Comparison of ENCODE assay signal across 8 mouse cellular contexts in genomic region chr15:42914099-42914498, GRCm38 (mm10).
A peak's percentile ranks its signal among the peaks of the same experiment; 100 is the strongest.
DNase-seq lines count a peak whose midpoint lies in the region; ATAC-seq and TF ChIP-seq lines count a peak whose summit lies in the region.

No protein-coding gene starts in this region.

- peak; percentile 36 for DNase-seq in liver, adult 2 months (ENCODE audit: extremely low read depth, low read depth, low spot score)
- no peak for DNase-seq in liver, embryonic 11.5 days (ENCODE audit: low spot score)
- DNase-seq in c-Kit-positive CD71-positive TER-119-positive erythroid progenitor cells, embryonic 14.5 days (ENCODE audit: low spot score), result peak; percentile 18
- DNase-seq in forebrain, embryonic 14.5 days (ENCODE audit: low spot score), result peak; percentile 84
- peak in 2 of 3 experiments; percentile 2 to 4 for DNase-seq in liver, embryonic 14.5 days (ENCODE audit: low read depth in 3 of 3, low spot score in 3 of 3)
- peak; percentile 73 for DNase-seq in thymus, postnatal 4 days

- no peaks in the 10 kb centered on the region for H3K27me3 ChIP-seq in liver, adult 2 months (ENCODE audit: control insufficient read depth, insufficient read depth, low read length)
- no peaks in the 10 kb centered on the region for H3K27me3 ChIP-seq in liver, embryonic 11.5 days (replicated peaks; ENCODE audit: control insufficient read depth, insufficient read depth, low read length)
- no peaks in the 10 kb centered on the region for H3K27me3 ChIP-seq in forebrain, embryonic 14.5 days (replicated peaks; ENCODE audit: control insufficient read depth, insufficient read depth, low read length)
- H3K27me3 ChIP-seq in kidney, embryonic 16.5 days (ENCODE audit: insufficient read depth, low read length), result no peaks in the 10 kb centered on the region
- no peaks in the 10 kb centered on the region for H3K27me3 ChIP-seq in liver, embryonic 14.5 days (ENCODE audit: control insufficient read depth, insufficient read depth, low read length)
- no peaks in the 10 kb centered on the region for H3K27me3 ChIP-seq in neural tube, embryonic 15.5 days (replicated peaks)

- no peaks in the 10 kb centered on the region for H3K79me2 ChIP-seq in liver, adult 2 months (ENCODE audit: control insufficient read depth, insufficient read depth, low read length)

- no peak for ATAC-seq in liver, embryonic 11.5 days (replicated peaks; ENCODE audit: low FRiP score)
- peak; percentile 79; the same call in 1 of the 2 replicates for ATAC-seq in forebrain, embryonic 14.5 days
- 0 out of 2 replicates have a peak, but pooled peaks have one; percentile 54 for ATAC-seq in kidney, embryonic 16.5 days (ENCODE audit: low FRiP score, low TSS enrichment)
- no peak for ATAC-seq in liver, embryonic 14.5 days (ENCODE audit: insufficient read depth)
- peak; percentile 57; the same call in 1 of the 2 replicates for ATAC-seq in neural tube, embryonic 15.5 days (ENCODE audit: low FRiP score)

- no peaks in the 10 kb centered on the region for H3K4me1 ChIP-seq in liver, adult 2 months (ENCODE audit: control insufficient read depth, insufficient read depth, low read length)
- no peaks in the 10 kb centered on the region for H3K4me1 ChIP-seq in liver, embryonic 11.5 days (replicated peaks; ENCODE audit: control insufficient read depth, insufficient read depth, low read length)
- no peaks in the 10 kb centered on the region for H3K4me1 ChIP-seq in forebrain, embryonic 14.5 days (ENCODE audit: control insufficient read depth, insufficient read depth, low read length)
- no peaks in the 10 kb centered on the region for H3K4me1 ChIP-seq in kidney, embryonic 16.5 days (ENCODE audit: insufficient read depth, low read length)
- H3K4me1 ChIP-seq in liver, embryonic 14.5 days (replicated peaks; ENCODE audit: control insufficient read depth in 2 of 2, insufficient read depth in 2 of 2, low read length in 1 of 2), result no peaks in the 10 kb centered on the region
- peaks cover 4% of the 10 kb centered on the region; the same call in 1 of the 2 replicates for H3K4me1 ChIP-seq in neural tube, embryonic 15.5 days

- no peak for TF ChIP-seq POLR2A in liver, adult 2 months (IDR thresholded peaks at IDR 0.05; ENCODE audit: extremely low read depth, insufficient read depth, low read length)

- H3K9me3 ChIP-seq in liver, embryonic 11.5 days (ENCODE audit: control insufficient read depth, low read length), result no peaks in the 10 kb centered on the region
- H3K9me3 ChIP-seq in forebrain, embryonic 14.5 days (replicated peaks; ENCODE audit: control insufficient read depth, low read length), result no peaks in the 10 kb centered on the region
- no peaks in the 10 kb centered on the region for H3K9me3 ChIP-seq in kidney, embryonic 16.5 days (ENCODE audit: low read length)
- H3K9me3 ChIP-seq in liver, embryonic 14.5 days (ENCODE audit: control insufficient read depth, low read length), result no peaks in the 10 kb centered on the region
- H3K9me3 ChIP-seq in neural tube, embryonic 15.5 days (replicated peaks), result no peaks in the 10 kb centered on the region

- no peak overlapping the region for H3K27ac ChIP-seq in liver, adult 2 months (replicated peaks; ENCODE audit: insufficient read depth, low read depth, low read length)
- no peak overlapping the region for H3K27ac ChIP-seq in liver, embryonic 11.5 days (ENCODE audit: low read depth, low read length)
- no peak overlapping the region for H3K27ac ChIP-seq in forebrain, embryonic 14.5 days (ENCODE audit: low read depth, low read length)
- H3K27ac ChIP-seq in kidney, embryonic 16.5 days (ENCODE audit: low read length), result no peak overlapping the region
- no peak overlapping the region for H3K27ac ChIP-seq in liver, embryonic 14.5 days
- no peak overlapping the region for H3K27ac ChIP-seq in neural tube, embryonic 15.5 days (replicated peaks)

- no peaks in the 10 kb centered on the region for H3K36me3 ChIP-seq in liver, adult 2 months (ENCODE audit: control insufficient read depth, insufficient read depth, low read length)
- H3K36me3 ChIP-seq in liver, embryonic 11.5 days (ENCODE audit: control insufficient read depth, insufficient read depth, low read length), result no peaks in the 10 kb centered on the region
- H3K36me3 ChIP-seq in forebrain, embryonic 14.5 days (ENCODE audit: control insufficient read depth, insufficient read depth, low read length), result no peaks in the 10 kb centered on the region
- no peaks in the 10 kb centered on the region for H3K36me3 ChIP-seq in kidney, embryonic 16.5 days (ENCODE audit: insufficient read depth, low read length)
- no peaks in the 10 kb centered on the region for H3K36me3 ChIP-seq in liver, embryonic 14.5 days (replicated peaks; ENCODE audit: control insufficient read depth, insufficient read depth, low read depth)
- H3K36me3 ChIP-seq in neural tube, embryonic 15.5 days, result no peaks in the 10 kb centered on the region

- no peak overlapping the region for H3K4me2 ChIP-seq in liver, embryonic 11.5 days
- no peak overlapping the region for H3K4me2 ChIP-seq in forebrain, embryonic 14.5 days (ENCODE audit: low read length)
- H3K4me2 ChIP-seq in kidney, embryonic 16.5 days (replicated peaks; ENCODE audit: low read depth, low read length), result no peak overlapping the region
- no peak overlapping the region for H3K4me2 ChIP-seq in liver, embryonic 14.5 days (ENCODE audit: low read depth)
- H3K4me2 ChIP-seq in neural tube, embryonic 15.5 days, result no peak overlapping the region

- WGBS in liver, adult 2 months, result 10% methylated on average over 3 of the region's 3 CpGs
- 10% methylated on average over 3 of the region's 3 CpGs for WGBS in liver, embryonic 11.5 days
- WGBS in forebrain, embryonic 14.5 days, result 7% methylated on average over 3 of the region's 3 CpGs
- 8% methylated on average over 3 of the region's 3 CpGs for WGBS in kidney, embryonic 16.5 days
- 8% methylated on average over 3 of the region's 3 CpGs for WGBS in liver, embryonic 14.5 days (ENCODE audit: insufficient replicate concordance)
- 6% methylated on average over 3 of the region's 3 CpGs for WGBS in neural tube, embryonic 15.5 days

- no peak overlapping the region for H3K9ac ChIP-seq in liver, adult 2 months (ENCODE audit: low read depth, low read length)
- H3K9ac ChIP-seq in liver, embryonic 11.5 days (ENCODE audit: low read depth, low read length), result no peak overlapping the region
- H3K9ac ChIP-seq in forebrain, embryonic 14.5 days (ENCODE audit: low read length), result no peak overlapping the region
- no peak overlapping the region for H3K9ac ChIP-seq in kidney, embryonic 16.5 days (replicated peaks; ENCODE audit: low read length)
- no peak overlapping the region for H3K9ac ChIP-seq in liver, embryonic 14.5 days (replicated peaks)
- H3K9ac ChIP-seq in neural tube, embryonic 15.5 days (replicated peaks), result no peak overlapping the region

- H3K4me3 ChIP-seq in liver, adult 2 months (ENCODE audit: insufficient read depth, low read depth, low read length), result no peak overlapping the region
- no peak overlapping the region for H3K4me3 ChIP-seq in liver, embryonic 11.5 days (ENCODE audit: low read depth, low read length)
- H3K4me3 ChIP-seq in forebrain, embryonic 14.5 days (ENCODE audit: low read depth, low read length), result no peak overlapping the region
- no peak overlapping the region for H3K4me3 ChIP-seq in kidney, embryonic 16.5 days (ENCODE audit: low read length)
- H3K4me3 ChIP-seq in liver, embryonic 14.5 days (ENCODE audit: insufficient read depth in 1 of 2, low read depth in 2 of 2, low read length in 2 of 2), result no peak overlapping the region
- H3K4me3 ChIP-seq in neural tube, embryonic 15.5 days (replicated peaks), result no peak overlapping the region

- peak; percentile 75 for TF ChIP-seq CTCF in liver, adult 2 months (IDR thresholded peaks at IDR 0.05; ENCODE audit: low read depth, low read length)
- peak; percentile 69 for TF ChIP-seq CTCF in liver, embryonic 14.5 days (IDR thresholded peaks at IDR 0.05; ENCODE audit: low read depth)

- TF ChIP-seq EP300 in liver, embryonic 14.5 days (IDR thresholded peaks at IDR 0.05; ENCODE audit: low read depth), result no peak

Comparison
In these comparisons a context has a peak if more than half of its experiments do, and no peak if none do; other contexts are left out.
1. ATAC-seq: peak in forebrain, embryonic 14.5 days (single experiment), kidney, embryonic 16.5 days (single experiment) and neural tube, embryonic 15.5 days (single experiment); none in liver, embryonic 11.5 days (single experiment) and liver, embryonic 14.5 days (single experiment).